Mouse (Mus musculus) embryonic fibroblast, embryonic 13.5 days (primary cell): ENCODE measurements at regions not wholly inside any gene's neighbourhood (a gene's known extent, or its start where the extent isn't known, plus 50 kb on each side); places are given as distances from the start of the nearest gene placed in this dataset.
A peak's percentile ranks its signal among the peaks of the same experiment; 100 is the strongest.

Experiments
- H3K27ac ChIP-seq: 2 replicates; pipeline ENCODE4 v1.5.1; 2012; ENCODE audit warnings: low read length, control low read depth, inconsistent platforms; ENCODE audit not compliant: insufficient read depth
- H3K4me1 ChIP-seq: 2 replicates; pipeline ENCODE4 v1.6.1; 2011; ENCODE audit warnings: low read length; ENCODE audit not compliant: control insufficient read depth, insufficient read depth
- H3K4me3 ChIP-seq: 2 replicates; pipeline ENCODE4 v1.5.1; 2011; ENCODE audit warnings: mild to moderate bottlenecking, control low read depth, low read length; ENCODE audit not compliant: insufficient read depth
- CTCF ChIP-seq: IDR thresholded peaks from 2 replicates; pipeline ENCODE4 v1.5.1; 2011; ENCODE audit warnings: mild to moderate bottlenecking, control low read depth, low read length, moderate library complexity, borderline replicate concordance; ENCODE audit not compliant: insufficient read depth
- POLR2A ChIP-seq: IDR thresholded peaks from 2 replicates; pipeline ENCODE4 v1.6.1; 2011; ENCODE audit warnings: low read depth, mild to moderate bottlenecking, control low read depth, low read length, moderate library complexity

DNA sequence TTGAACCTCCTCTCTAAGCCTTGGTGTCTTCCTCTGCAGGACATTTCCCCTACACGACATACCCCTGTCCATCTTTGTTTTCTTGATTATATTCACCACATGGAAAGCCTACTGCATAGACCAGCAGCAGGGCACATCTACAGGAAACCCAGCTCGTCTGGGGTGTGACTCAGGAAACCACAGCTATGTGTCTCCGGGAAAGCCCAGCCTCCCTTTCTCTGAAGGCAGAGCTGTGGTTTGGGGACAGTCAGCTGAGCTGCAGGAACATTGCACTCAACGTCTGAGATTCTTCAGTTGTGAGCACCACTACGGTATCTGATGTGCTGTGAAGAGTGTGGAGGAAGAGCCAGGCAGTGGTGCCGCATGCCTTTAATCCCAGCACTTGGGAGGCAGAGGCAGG, 286.9 kb downstream of the Foxo1 start:
- no peak for TF ChIP-seq POLR2A
- no peak for TF ChIP-seq CTCF
- H3K4me3 ChIP-seq = no peak overlapping the region
- peak overlapping the region; percentile 32 for H3K27ac ChIP-seq
- peaks cover 12% of the 10 kb centered on the region for H3K4me1 ChIP-seq

GRCm38 (mm10) chr3:52554490-52554889, 286.4 kb downstream of the Foxo1 start:
- H3K4me1 ChIP-seq = peaks cover 12% of the 10 kb centered on the region
- no peak overlapping the region for H3K4me3 ChIP-seq
- peak overlapping the region; percentile 32; the same call in 1 of the 2 replicates for H3K27ac ChIP-seq
- no peak for TF ChIP-seq CTCF
- TF ChIP-seq POLR2A = no peak

DNA sequence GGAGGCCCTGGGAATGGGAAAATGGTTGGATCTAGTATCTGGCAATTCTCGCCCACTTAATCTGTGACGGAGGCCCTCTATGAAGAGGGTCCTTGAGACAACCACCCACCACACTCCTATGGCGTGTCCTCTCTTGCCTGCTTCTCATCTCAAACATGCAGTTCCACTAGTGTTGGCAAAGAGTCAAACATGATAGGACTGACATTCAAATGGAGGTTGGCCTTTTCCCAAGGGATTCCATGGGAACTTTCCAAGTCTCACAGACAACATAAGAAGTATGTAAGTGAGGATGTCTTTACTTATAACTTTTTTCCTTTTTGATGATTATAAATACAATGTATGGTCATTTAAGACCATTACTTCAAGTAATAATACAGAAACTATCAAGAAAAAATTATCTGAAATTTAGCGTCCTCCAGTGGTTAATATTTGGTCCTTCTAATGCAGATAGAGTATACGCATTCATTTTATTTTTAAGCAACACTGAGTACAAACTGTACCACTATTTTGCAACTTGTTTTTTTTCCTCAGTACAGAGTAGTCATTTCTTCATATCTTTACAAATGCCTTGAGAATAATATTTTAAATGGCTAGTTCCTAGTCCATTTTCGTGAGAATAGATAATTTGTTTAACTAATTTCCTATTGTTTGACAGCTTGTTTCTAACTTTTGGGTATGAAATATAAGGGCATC, 280.2 kb downstream of the Foxo1 start:
- TF ChIP-seq CTCF (no peak), POLR2A (no peak)
- Histone ChIP-seq H3K4me1 (no peaks in the 10 kb centered on the region), H3K4me3 (no peak overlapping the region), H3K27ac (no peak overlapping the region)

DNA sequence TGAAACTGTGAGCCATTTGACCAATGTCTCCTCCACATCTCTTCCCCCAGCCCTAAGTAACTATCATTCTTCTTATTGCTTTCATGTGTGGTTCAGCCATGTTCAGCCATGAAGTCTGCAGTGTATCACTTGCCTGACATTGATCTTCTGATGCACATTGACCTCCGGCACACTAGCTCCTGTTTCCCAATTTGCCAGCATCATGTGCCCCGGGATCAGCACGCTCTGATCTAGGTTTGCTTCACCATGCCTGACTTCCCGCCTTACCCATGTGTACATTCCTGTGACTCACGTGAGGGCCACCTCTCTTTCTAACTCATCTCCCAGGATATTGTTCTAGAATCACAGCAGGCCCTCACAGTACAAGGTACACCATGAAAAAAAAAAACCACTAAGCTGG, 277.9 kb downstream of the Foxo1 start:
- Histone ChIP-seq H3K4me3 (no peak overlapping the region), H3K4me1 (no peaks in the 10 kb centered on the region), H3K27ac (no peak overlapping the region)
- no peak for TF ChIP-seq CTCF
- no peak for TF ChIP-seq POLR2A

DNA sequence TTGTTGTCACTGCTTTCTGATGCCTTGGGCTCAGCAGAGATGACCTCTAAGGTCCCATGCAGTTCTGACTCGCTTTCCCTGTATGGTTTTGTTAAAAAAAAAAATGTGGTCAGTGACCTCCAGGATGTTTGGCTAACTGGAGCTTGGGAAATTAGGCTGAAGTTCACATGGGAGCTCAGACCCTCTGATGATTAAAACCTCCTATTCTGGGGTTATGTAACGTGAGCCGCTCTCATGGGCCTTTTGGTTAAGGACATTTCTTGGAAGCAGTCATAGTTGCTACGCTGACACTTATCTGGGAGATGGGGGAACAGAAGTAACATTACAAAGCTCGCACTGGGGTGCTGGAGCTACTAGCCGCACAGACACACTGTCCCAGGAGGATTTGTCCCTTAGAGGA, 274.9 kb downstream of the Foxo1 start:
- H3K27ac ChIP-seq = no peak overlapping the region
- no peak for TF ChIP-seq POLR2A
- no peak for TF ChIP-seq CTCF

GRCm38 (mm10) chr3:52540862-52541380, 272.8 kb downstream of the Foxo1 start:
- TF ChIP-seq POLR2A = no peak
- no peak for TF ChIP-seq CTCF
- Histone ChIP-seq H3K27ac (no peak overlapping the region), H3K4me3 (no peak overlapping the region), H3K4me1 (peaks cover 13% of the 10 kb centered on the region)

More for the DNA sequence above, 274.9 kb downstream of the Foxo1 start:
- Histone ChIP-seq H3K4me3 (no peak overlapping the region), H3K4me1 (peaks cover 9% of the 10 kb centered on the region)

- no peak overlapping the region for H3K4me3 ChIP-seq
- H3K4me1 ChIP-seq = peaks cover 13% of the 10 kb centered on the region
- H3K27ac ChIP-seq = no peak overlapping the region
- TF ChIP-seq CTCF = no peak
These were observed 271.8 kb downstream of the Foxo1 start for GRCm38 (mm10) chr3:52539813-52540378.

DNA sequence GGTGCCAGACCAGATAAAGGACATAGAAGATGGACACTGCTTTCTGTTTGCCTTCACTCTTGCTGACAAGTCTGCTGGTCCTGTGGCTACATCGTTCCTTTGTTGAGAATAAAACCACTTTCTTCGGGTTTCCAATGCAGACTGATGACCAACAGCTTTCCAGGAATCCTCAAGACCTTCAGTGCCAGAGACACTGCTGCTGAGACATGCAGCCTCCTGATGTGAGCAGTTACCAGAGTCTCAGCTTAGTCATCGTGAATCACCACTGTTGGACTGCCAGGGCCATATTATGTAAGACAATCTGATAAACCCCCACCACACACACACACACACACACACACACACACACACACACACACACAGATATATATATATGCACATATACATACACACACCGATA, 270.2 kb downstream of the Foxo1 start:
- peaks cover 13% of the 10 kb centered on the region for H3K4me1 ChIP-seq
- TF ChIP-seq CTCF = no peak
- no peak for TF ChIP-seq POLR2A
- H3K27ac ChIP-seq = 0 out of 2 replicates have a peak overlapping the region, but pooled peaks have one; percentile 17
- H3K4me3 ChIP-seq = no peak overlapping the region

DNA sequence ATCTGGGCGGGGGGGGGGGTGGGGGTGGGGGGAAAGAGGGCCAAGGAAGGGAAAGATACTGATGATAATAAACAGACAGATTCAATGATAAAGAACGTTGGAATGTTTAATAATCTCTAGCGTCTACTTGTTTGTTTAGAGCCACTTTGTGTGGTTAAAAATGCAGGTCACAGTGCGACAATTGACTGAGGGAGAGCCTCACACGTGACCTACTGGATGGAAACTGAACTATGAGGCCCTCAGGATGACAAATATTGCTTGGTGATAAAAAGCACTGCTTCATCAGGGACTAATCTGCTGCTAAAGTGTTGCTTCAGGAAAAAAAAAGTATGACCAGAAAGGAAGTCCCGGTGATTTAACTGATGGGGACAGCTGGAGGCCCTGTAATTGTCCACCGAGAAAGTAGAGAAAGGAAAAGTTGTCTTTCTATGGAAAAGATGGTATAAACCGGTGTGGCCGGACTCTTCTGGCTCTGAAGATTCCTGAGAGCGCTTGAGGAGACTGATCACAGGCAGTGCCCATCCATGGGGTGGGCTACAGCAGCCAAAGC, 269.3 kb downstream of the Foxo1 start:
- no peak for TF ChIP-seq POLR2A
- H3K4me3 ChIP-seq = no peak overlapping the region
- peaks cover 14% of the 10 kb centered on the region for H3K4me1 ChIP-seq
- no peak overlapping the region for H3K27ac ChIP-seq

- TF ChIP-seq POLR2A (no peak), CTCF (no peak)
- H3K4me1 ChIP-seq = peaks cover 17% of the 10 kb centered on the region
- H3K27ac ChIP-seq = no peak overlapping the region
- no peak overlapping the region for H3K4me3 ChIP-seq
These were observed 267.4 kb downstream of the Foxo1 start for GRCm38 (mm10) chr3:52535411-52536021.
